Mouse (Mus musculus): ENCODE measurements at regions not wholly inside any gene's neighbourhood (a gene's known extent, or its start where the extent isn't known, plus 50 kb on each side); places are given as distances from the start of the nearest gene placed in this dataset.

GRCm38 (mm10) chr12:77179138-77179537 is 58.8 kb upstream of the Fut8 start:
- DNase-seq (ENCODE audit: low read depth) = no peak

GRCm38 (mm10) chr12:77177811-77178578 is 59.9 kb upstream of the Fut8 start:
- peak; percentile 66 for DNase-seq (ENCODE audit: low read depth)

- peak; percentile 72 for DNase-seq (ENCODE audit: low read depth)
Observed at GRCm38 (mm10) chr12:77177303-77177702, 60.6 kb upstream of the Fut8 start.

- DNase-seq (ENCODE audit: low read depth) = no peak
Observed at GRCm38 (mm10) chr12:77174032-77174431, 63.9 kb upstream of the Fut8 start.

GRCm38 (mm10) chr12:77172540-77172939 is 65.4 kb upstream of the Fut8 start:
- no peak for DNase-seq (ENCODE audit: low read depth)

GRCm38 (mm10) chr12:77170257-77170656 is 67.7 kb upstream of the Fut8 start:
- DNase-seq (ENCODE audit: low read depth) = no peak

- no peak for DNase-seq (ENCODE audit: low read depth)
Observed at GRCm38 (mm10) chr12:77168367-77168766, 69.6 kb upstream of the Fut8 start.

- DNase-seq (ENCODE audit: low read depth) = no peak
Observed at GRCm38 (mm10) chr12:77156698-77157097, 81.2 kb upstream of the Fut8 start.

- no peak for DNase-seq (ENCODE audit: low read depth)
Observed at GRCm38 (mm10) chr12:77155626-77156025, 82.3 kb upstream of the Fut8 start.

- no peak for DNase-seq (ENCODE audit: low read depth)
Observed at GRCm38 (mm10) chr12:77151471-77151870, 86.5 kb upstream of the Fut8 start.

- DNase-seq (ENCODE audit: low read depth) = peak; percentile 43
Observed at GRCm38 (mm10) chr12:77149835-77150234, 88.1 kb upstream of the Fut8 start.

- DNase-seq (ENCODE audit: low read depth) = no peak
Observed at GRCm38 (mm10) chr12:77148146-77148545, 89.8 kb upstream of the Fut8 start.

GRCm38 (mm10) chr12:77143958-77144357 is 94.0 kb upstream of the Fut8 start:
- no peak for DNase-seq (ENCODE audit: low read depth)

- DNase-seq (ENCODE audit: low read depth) = no peak
Observed at GRCm38 (mm10) chr12:77143521-77143920, 94.4 kb upstream of the Fut8 start.

- no peak for DNase-seq (ENCODE audit: low read depth)
Observed at GRCm38 (mm10) chr12:77143105-77143504, 94.8 kb upstream of the Fut8 start.

GRCm38 (mm10) chr12:77142224-77142623 is 95.7 kb upstream of the Fut8 start:
- no peak for DNase-seq (ENCODE audit: low read depth)

- DNase-seq (ENCODE audit: low read depth) = peak; percentile 65
Observed at GRCm38 (mm10) chr12:77141260-77142201, 96.4 kb upstream of the Fut8 start.

- peak; percentile 53 for DNase-seq (ENCODE audit: low read depth)
Observed at GRCm38 (mm10) chr12:77140656-77141055, 97.3 kb upstream of the Fut8 start.

GRCm38 (mm10) chr12:77140141-77140540 is 97.8 kb upstream of the Fut8 start:
- DNase-seq (ENCODE audit: low read depth) = no peak

- no peak for DNase-seq (ENCODE audit: low read depth)
Observed at GRCm38 (mm10) chr12:77139718-77140117, 98.2 kb upstream of the Fut8 start.

- peak; percentile 82 for DNase-seq (ENCODE audit: low read depth)
Observed at GRCm38 (mm10) chr12:77138506-77139201, 99.3 kb upstream of the Fut8 start.

- DNase-seq (ENCODE audit: low read depth) = no peak
Observed at GRCm38 (mm10) chr12:77137291-77137830, 100.6 kb upstream of the Fut8 start.
